Mouse (Mus musculus) Patski (cell line): Measurements from ENCODE around the gene Spock1. TPM values are rescaled to one million over a fixed set of nuclear protein-coding genes. Genes with fewer than 3 reads are reported as not detected.

Experiments used
- ATAC-seq: fragments of 100-300 bp; one replicate; pipeline ENCODE4 v1.8.0; 2021
- CTCF ChIA-PET: fragments of 350-600 bp; sonication (Branson Sonifier 250); formaldehyde crosslinking; loops from one replicate; lab custom pipeline; 2022; ENCODE audit warnings: inconsistent platforms; lab: Charles Lee
- POLR2A ChIA-PET: fragments of 350-600 bp; sonication (Branson Sonifier 250); formaldehyde crosslinking; loops from one replicate; lab custom pipeline; 2022; ENCODE audit warnings: antibody characterized with exemption, inconsistent platforms; lab: Charles Lee
- DNase-seq: peaks from one replicate; pipeline ENCODE4 v3.0.0-alpha.2; 2011; ENCODE audit warnings: low read depth, low spot score
- H3K27me3 ChIP-seq: fragments of 371-371 bp; one replicate; pipeline ENCODE4 v1.5.1; 2021
- CTCF ChIP-seq: fragments of 100-300 bp; IDR thresholded peaks from one replicate; pipeline ENCODE4 v1.5.1; 2021
- in situ Hi-C: fragments of 300-500 bp; cut with MboI; formaldehyde crosslinking; loops from 3 replicates; pipeline ENCODE4 v1.11.1; 2018; ENCODE audit warnings: low pct_unique_long_range_greater_than_20kb, mixed read lengths
- polyA plus RNA-seq: library from polyadenylated mRNA; unstranded; gene quantifications from one replicate; pipeline ENCODE4 v1.2.3, GENCODE M21; 2021

Spock1 gene
- polyA plus RNA-seq, 1 experiment from 2014 or later = not detected

- DNase-seq = no peak
- ATAC-seq = no peak
- ChIA-PET POLR2A (no interaction called here), CTCF (no interaction called here)
- no peak for TF ChIP-seq CTCF
- in situ Hi-C loops = no loop called here
- H3K27me3 ChIP-seq = no peaks in the 10 kb centered on the region
Observed at GRCm38 (mm10) chr13:57778524-57778923, 129.6 kb downstream of the Spock1 start.

- no peak for DNase-seq
- no peak for TF ChIP-seq CTCF
- in situ Hi-C loops = no loop called here
- no peaks in the 10 kb centered on the region for H3K27me3 ChIP-seq
- ChIA-PET CTCF (interaction anchor here (1.5 kb wide), 1 partner anchor 22 kb away, joined by 3 read pairs; no protein-coding TSS in a partner anchor), POLR2A (no interaction called here)
- no peak for ATAC-seq
Observed at GRCm38 (mm10) chr13:57771998-57772397, 136.1 kb downstream of the Spock1 start.

- TF ChIP-seq CTCF = peak; percentile 31
- DNase-seq (no peak), ATAC-seq (no peak)
- POLR2A ChIA-PET = no interaction called here
- no peaks in the 10 kb centered on the region for H3K27me3 ChIP-seq
- in situ Hi-C loops = no loop called here
- CTCF ChIA-PET = no interaction called here
Observed at GRCm38 (mm10) chr13:57766721-57767120, 141.4 kb downstream of the Spock1 start.

- POLR2A ChIA-PET = no interaction called here
- CTCF ChIA-PET = no interaction called here
- TF ChIP-seq CTCF = no peak
- in situ Hi-C loops = no loop called here
- DNase-seq = no peak
- no peak for ATAC-seq
- no peaks in the 10 kb centered on the region for H3K27me3 ChIP-seq
Observed at GRCm38 (mm10) chr13:57761122-57761521, 147.0 kb downstream of the Spock1 start.

- ChIA-PET POLR2A (no interaction called here), CTCF (no interaction called here)
- H3K27me3 ChIP-seq = no peaks in the 10 kb centered on the region
- TF ChIP-seq CTCF = no peak
- no peak for ATAC-seq
- in situ Hi-C loops = no loop called here
- no peak for DNase-seq
Observed at GRCm38 (mm10) chr13:57760618-57761017, 147.5 kb downstream of the Spock1 start.

- TF ChIP-seq CTCF = no peak
- DNase-seq (no peak), ATAC-seq (no peak)
- CTCF ChIA-PET = no interaction called here
- H3K27me3 ChIP-seq = no peaks in the 10 kb centered on the region
- in situ Hi-C loops = no loop called here
- POLR2A ChIA-PET = no interaction called here
Observed at GRCm38 (mm10) chr13:57756316-57756715, 151.8 kb downstream of the Spock1 start.

GRCm38 (mm10) chr13:57750831-57751230 is 157.3 kb downstream of the Spock1 start:
- POLR2A ChIA-PET = no interaction called here
- in situ Hi-C loops = no loop called here
- no peak for TF ChIP-seq CTCF
- DNase-seq (no peak), ATAC-seq (no peak)
- CTCF ChIA-PET = no interaction called here
- H3K27me3 ChIP-seq = no peaks in the 10 kb centered on the region

GRCm38 (mm10) chr13:57744667-57745066 is 163.5 kb downstream of the Spock1 start:
- CTCF ChIA-PET = no interaction called here
- POLR2A ChIA-PET = no interaction called here
- ATAC-seq (no peak), DNase-seq (no peak)
- H3K27me3 ChIP-seq = no peaks in the 10 kb centered on the region
- in situ Hi-C loops = no loop called here
- no peak for TF ChIP-seq CTCF

GRCm38 (mm10) chr13:57741186-57741585 is 166.9 kb downstream of the Spock1 start:
- no peak for DNase-seq
- no peak for ATAC-seq
- TF ChIP-seq CTCF = no peak
- H3K27me3 ChIP-seq = no peaks in the 10 kb centered on the region
- in situ Hi-C loops = no loop called here
- ChIA-PET CTCF (interaction anchor here (0.8 kb wide), 1 partner anchor 115 kb away, joined by 3 read pairs; no protein-coding TSS in a partner anchor), POLR2A (no interaction called here)

- H3K27me3 ChIP-seq = no peaks in the 10 kb centered on the region
- TF ChIP-seq CTCF = no peak
Observed at GRCm38 (mm10) chr13:57740473-57740872, 167.7 kb downstream of the Spock1 start.

GRCm38 (mm10) chr13:57736060-57736459 is 172.1 kb downstream of the Spock1 start:
- TF ChIP-seq CTCF = no peak
- no peaks in the 10 kb centered on the region for H3K27me3 ChIP-seq
- ChIA-PET CTCF (no interaction called here), POLR2A (no interaction called here)
- in situ Hi-C loops = no loop called here
- no peak for ATAC-seq
- DNase-seq = no peak

More at GRCm38 (mm10) chr13:57740473-57740872, 167.7 kb downstream of the Spock1 start:
- ATAC-seq (no peak), DNase-seq (no peak)
- CTCF ChIA-PET = no interaction called here
- in situ Hi-C loops = no loop called here
- POLR2A ChIA-PET = no interaction called here

GRCm38 (mm10) chr13:57734549-57734948 is 173.6 kb downstream of the Spock1 start:
- in situ Hi-C loops = no loop called here
- ChIA-PET CTCF (no interaction called here), POLR2A (no interaction called here)
- ATAC-seq = no peak
- no peak for DNase-seq
- TF ChIP-seq CTCF = no peak
- H3K27me3 ChIP-seq = no peaks in the 10 kb centered on the region
